Mouse (Mus musculus) megakaryocyte, adult 5-6 weeks (primary cell): ENCODE results near the gene Farp1. TPM values are rescaled to one million over a fixed set of nuclear protein-coding genes. Genes with fewer than 3 reads are reported as not detected.

ENCODE experiments used
- ATAC-seq: 2 replicates; pipeline ENCODE4 v1.8.0; 2016; ENCODE audit warnings: mild to moderate bottlenecking, inconsistent platforms; ENCODE audit not compliant: poor library complexity, severe bottlenecking
- total RNA-seq, 2 experiments: library from RNA; stranded (forward) in 1 of 2; stranded (reverse) in 1 of 2; fragments of 153-499, 151-499 nt in 1 of 2; fragments of 221-1000, 200-1000 nt in 1 of 2; gene quantifications; 2 replicates each; pipeline versions ENCODE4 v1.2.3 to v1.2.4; 2015 to 2017

The Farp1 gene
- total RNA-seq, 2 experiments from 2014 or later, result 0.33 to 0.37 TPM

DNA sequence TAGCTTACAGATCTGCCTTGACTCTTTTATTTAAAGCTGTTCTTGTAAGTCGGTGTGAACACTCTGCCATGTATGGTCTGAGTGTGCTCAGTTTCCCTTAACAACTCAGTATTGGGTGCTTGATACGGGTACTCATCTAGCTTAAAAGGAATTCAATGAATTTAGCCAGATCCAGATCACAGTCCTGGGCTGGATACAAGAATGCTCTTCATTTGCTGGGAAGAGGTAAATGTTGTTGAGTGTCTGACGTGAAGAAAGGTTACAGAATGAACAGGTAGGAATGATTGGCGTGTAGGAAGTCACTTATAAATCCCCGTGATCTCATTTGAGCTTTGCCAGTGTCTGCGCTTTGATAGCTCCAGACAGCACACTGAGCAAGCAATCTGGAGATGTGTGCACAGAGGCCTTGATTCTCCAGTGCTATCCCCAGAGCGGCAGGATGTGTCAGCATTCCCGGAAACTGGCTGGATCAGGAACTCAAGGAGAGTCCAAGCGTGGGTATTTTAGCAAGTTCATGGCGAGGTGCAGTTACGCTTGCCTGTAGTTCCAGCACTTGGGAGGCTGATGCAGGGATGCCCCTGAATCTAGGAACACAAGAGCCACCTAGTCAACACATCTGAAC is 179.7 kb downstream of the Farp1 start:
- no peak for ATAC-seq

- ATAC-seq, result no peak
Observed at GRCm38 (mm10) chr14:121215817-121216216, 180.8 kb downstream of the Farp1 start.

GRCm38 (mm10) chr14:121216672-121217071 is 181.7 kb downstream of the Farp1 start:
- no peak for ATAC-seq

DNA sequence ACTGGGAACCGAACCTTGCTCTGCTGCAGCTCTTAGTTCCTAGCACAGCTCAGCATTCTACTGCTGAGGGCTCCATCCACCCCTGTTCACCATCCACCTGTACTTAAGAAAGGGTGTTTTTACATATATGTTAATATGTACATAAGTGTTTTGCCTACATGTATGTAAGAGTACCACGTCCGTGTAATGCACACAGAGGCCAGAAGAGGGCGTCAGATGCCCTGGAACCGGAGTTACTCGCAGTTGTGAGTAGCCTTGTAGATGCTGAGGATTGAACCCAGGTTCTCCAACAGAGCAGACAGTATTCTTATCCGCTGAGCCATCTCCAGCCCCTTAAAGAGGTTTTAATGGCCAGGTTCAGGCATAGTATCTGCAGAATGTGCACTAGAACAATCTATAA is 183.6 kb downstream of the Farp1 start:
- no peak for ATAC-seq

- ATAC-seq, result no peak
Observed at GRCm38 (mm10) chr14:121219226-121220039, 184.4 kb downstream of the Farp1 start.

- ATAC-seq, result no peak
Observed at GRCm38 (mm10) chr14:121220040-121220322, 185.0 kb downstream of the Farp1 start.

GRCm38 (mm10) chr14:121220723-121221122 is 185.7 kb downstream of the Farp1 start:
- ATAC-seq, result peak; percentile 47; the same call in 1 of the 2 replicates

DNA sequence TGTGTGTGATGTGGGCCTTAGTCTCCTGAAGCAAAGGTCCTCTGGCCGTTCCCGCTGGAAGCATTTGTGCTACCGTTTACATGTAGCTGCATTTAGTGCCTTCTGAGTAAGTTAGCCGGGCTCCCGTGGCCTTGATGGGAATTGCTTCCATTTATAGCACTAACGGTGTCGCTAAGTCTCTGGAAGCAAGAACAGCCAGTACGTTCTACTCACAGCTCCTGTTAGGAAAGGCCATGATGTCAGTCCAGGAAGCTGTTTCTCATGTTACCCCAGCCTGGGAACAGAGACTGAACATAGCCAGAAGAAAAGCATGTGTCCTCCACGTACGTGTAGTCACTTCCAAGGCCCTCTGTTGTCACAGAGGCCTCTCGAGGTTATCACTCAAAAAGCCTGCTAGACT is 190.8 kb downstream of the Farp1 start:
- no peak for ATAC-seq

- no peak for ATAC-seq
Observed at GRCm38 (mm10) chr14:121229036-121229773, 194.2 kb downstream of the Farp1 start.

GRCm38 (mm10) chr14:121231232-121231631 is 196.2 kb downstream of the Farp1 start:
- no peak for ATAC-seq

- no peak for ATAC-seq
Observed at GRCm38 (mm10) chr14:121234741-121235307, 199.8 kb downstream of the Farp1 start.

GRCm38 (mm10) chr14:121236736-121237135 is 201.7 kb downstream of the Farp1 start:
- no peak for ATAC-seq

GRCm38 (mm10) chr14:121238727-121239126 is 203.7 kb downstream of the Farp1 start:
- no peak for ATAC-seq

GRCm38 (mm10) chr14:121239386-121239785 is 204.4 kb downstream of the Farp1 start:
- no peak for ATAC-seq

- no peak for ATAC-seq
Observed at GRCm38 (mm10) chr14:121244104-121244503, 209.1 kb downstream of the Farp1 start.

DNA sequence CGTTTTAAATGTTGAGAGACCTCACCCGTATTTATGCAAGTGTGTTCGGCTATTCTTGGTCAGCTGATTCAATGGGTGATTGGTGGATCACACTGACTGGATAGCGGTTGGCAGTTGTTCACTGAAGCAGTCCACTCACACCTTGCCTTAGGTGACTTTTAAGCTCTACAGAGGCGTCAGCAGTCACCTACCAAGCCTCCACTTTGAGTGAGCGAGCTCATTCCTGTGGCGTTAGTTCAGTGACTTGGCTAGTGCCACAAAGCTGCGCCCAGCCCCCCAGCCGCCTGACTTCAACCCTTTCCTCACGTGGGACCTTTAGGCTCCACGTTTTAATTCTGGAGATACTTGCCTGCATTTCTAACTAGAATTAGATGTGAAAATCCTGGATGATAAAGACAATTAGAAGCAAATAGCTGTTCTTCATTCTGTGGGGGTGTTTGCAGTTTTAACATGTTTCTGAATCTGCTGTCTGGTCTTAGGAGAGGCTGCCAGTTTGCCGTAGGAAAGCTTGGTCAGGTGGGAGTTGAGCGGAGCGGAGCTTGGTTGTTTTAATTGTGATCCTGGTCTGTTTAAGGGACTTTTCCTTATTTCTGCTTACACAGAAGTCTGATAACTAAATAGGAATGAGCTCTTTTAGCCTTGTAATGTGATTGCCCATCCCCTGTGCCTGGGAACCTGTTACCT is 211.2 kb downstream of the Farp1 start:
- no peak for ATAC-seq

DNA sequence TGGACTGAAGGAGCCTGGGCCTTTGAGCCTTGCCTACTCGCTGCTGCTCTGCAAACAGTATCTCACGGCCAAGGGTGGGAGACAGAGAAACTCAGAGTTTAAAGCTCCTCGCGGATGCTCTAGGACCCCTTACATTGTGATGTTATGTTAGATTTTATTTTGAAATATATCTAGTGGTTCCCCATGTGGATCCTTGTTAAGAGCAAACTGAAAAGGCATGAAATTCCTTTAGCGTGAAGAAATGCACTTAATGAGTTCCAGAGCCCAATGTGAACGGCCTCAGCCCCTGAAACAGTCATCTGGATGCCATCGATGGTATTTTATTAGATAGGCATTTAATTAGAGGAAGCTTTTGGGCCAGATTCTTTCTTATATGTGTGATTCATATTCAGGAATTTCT is 212.3 kb downstream of the Farp1 start:
- no peak for ATAC-seq

- no peak for ATAC-seq
Observed at GRCm38 (mm10) chr14:121248346-121248745, 213.3 kb downstream of the Farp1 start.

DNA sequence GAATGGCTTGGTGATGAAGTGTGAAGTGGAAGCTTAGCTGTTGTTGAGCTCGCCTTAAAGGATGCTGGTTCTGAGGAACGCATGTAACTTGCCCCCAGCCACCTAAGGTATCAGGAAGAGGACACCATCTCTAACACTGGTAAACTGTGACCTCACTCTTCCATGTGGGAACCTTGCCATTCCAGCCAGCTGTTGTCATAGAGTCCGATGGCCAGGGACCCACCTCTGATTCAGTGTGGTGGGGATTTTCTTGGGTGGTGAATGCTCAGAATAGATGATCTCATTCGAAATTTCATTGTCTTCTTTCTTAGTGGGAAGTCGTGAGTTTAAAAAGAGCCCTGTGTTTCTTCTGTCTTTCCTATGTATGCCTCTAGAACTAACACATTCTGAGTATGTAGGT is 216.1 kb downstream of the Farp1 start:
- ATAC-seq, result no peak

- no peak for ATAC-seq
Observed at GRCm38 (mm10) chr14:121251708-121252107, 216.7 kb downstream of the Farp1 start.

DNA sequence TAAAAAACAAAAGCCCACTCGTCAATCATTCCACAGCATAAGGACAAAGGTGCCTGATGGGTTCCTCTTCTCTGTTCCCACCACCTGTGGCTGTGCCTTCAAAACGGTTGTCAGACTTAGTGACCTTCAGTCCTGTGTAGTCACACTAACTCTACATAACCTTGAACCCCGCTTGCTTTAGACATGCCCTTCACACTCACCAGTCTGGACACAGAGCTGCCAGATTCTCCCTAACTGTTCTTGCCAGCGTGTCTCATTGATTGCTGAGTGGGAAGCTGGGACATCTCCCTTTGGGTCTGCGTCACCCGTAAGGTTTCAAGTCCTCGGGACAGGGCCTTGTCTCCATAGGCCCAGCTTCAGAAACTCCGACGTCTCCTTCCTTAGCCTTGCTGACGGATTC is 217.5 kb downstream of the Farp1 start:
- ATAC-seq, result no peak
